Mouse (Mus musculus): ENCODE results near the gene Snca.

Snca gene

DNA sequence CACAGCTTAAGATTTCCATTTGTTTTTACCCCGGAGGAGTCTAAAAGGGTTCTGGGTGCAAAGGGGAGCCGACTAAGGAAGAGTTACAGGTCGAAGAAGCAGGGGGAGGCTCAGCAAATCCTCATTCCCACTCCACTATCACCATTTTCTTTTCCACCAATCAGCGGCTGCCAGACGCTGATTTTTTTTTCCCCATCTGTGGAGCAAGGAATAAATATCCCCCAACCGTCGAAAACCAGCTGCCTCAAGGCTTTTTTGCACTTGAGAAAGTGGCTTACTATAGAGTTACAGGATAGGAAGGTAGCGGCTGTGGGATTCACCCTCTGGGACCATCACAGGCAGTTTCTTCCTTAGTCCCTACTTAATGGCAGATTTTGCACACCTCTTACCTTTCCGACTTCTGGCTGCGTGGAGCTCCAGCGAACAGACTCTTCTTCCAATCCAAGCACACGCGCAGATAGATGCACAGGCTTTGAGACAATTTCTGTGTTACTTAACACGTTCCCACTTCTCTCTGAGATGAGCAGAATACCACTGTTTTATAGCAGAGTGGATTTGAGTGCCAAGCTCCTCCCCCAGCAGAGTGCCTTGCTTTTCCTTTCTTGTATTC is at the start of gene Snca:
Gene Snca, minus strand, starts transcription at position 574 of the 610 bp plus-strand sequence.
- DNase-seq = no peak

DNA sequence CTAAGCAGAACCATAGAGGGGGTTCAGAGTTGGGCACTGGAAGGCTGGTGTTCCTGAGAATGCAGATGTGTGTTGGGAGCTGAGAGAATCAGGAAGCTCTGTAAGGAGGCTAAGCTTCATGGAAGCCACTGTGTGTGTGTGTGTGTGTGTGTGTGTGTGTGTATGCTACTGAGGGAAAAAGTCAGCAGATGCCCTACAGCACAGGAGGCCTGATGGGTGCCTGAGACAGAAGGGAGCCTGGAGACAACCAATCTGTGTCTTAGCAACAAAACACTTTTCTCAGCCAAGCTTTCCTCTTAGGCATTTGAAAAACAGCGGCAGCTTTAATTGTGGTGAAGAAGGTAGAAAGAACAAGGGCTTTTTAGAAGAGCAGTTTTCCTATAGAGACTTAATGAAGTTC is 40.5 kb upstream of the Snca start:
- DNase-seq = no peak

DNA sequence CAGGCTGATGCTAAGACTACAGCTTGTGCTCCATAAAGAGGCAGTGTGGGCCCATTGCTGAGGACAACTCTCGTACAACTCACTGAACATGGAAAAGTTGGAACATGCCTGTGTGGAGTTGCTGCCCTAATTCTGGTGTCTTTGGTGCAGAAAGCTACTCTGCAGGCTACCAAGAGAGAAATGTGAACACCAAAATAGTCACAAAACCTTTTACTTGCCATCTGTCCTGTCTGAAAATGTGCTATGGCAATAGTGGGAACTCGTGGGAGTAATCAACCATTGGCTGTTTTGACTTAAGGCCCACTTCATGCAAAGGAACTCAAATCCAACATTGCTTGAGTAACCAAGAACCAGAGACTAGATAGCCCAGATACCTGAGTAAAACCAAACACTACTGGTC is 26.9 kb upstream of the Snca start:
- DNase-seq = no peak

DNA sequence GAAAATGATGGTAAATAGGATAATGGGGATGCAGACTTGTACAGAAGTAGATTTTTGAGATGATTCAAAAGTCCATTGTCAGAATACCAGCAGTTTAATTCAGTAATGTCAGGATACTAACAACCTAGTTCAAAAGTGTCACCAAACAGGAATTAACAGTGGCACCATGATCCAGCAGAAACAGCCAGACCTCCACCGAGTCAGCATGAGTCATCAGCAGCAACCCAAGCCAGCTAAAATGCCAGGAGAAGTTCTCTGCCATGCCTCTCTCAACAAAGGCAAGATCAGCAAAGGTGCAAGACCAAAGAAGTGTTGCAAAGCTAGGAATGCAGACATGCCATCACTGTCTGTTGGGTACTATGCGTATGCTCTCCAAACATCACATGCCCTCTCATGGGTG is 22.0 kb upstream of the Snca start:
- no peak for DNase-seq

DNA sequence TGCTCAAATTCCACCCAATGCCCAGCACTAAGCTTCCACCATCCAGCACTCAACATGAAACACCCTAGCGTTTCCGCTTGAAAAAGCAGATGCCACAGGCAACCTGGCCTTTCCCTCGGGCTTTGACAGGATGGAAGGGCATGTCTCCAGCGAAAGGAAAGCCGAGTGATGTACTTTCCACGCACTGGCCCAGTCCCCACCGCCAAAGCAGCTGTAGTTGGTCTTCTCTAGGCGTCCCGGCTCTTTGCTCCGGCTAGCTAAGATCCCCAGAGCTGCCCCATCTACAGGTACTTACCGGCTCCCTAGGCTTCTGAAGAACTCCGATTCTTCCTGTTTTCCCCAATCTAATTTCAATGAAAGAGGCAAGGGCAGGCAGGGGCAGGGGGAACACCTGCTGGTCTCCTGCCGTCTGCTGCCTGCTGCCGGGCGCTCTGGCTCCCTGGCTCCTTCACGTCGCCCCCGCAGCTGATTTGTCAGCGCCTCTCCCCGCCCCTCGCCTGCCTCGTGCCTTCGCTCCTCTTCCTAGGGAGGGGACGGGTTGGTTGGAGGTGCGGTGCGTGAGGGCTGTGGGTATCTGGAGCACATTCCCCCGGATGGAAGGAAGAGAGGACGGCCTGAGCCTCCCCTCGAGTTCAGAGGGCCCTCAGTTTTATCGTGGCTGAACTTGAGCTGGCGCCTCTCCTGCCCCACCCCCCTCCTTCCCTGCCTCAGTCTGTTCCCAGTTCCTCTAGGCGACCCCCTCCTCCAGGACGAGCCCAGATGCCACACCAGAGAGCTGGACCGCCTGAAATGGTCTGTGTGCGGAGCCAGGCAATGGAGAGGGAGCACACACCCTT is 1.0 kb downstream of the Snca start:
- DNase-seq = peak; percentile 11

DNA sequence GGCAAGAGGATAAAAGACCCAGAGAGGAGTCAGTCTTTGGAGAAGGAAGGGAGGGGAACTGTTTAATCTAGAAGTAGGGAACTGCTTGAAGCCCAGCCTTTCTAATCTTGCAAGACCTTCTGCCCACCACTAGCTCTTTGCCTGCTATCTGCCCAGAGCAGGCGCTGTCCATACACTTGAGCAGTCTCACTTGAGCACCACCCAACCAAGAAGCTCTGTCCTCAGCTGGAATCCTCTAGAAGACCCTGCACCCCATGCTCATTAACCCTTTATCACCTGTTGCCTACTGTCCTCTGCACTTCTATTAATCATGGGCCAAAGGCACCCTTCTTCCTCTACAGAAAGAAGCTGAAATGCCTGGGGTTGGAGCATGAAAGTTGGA is 1.6 kb downstream of the Snca start:
- no peak for DNase-seq

DNA sequence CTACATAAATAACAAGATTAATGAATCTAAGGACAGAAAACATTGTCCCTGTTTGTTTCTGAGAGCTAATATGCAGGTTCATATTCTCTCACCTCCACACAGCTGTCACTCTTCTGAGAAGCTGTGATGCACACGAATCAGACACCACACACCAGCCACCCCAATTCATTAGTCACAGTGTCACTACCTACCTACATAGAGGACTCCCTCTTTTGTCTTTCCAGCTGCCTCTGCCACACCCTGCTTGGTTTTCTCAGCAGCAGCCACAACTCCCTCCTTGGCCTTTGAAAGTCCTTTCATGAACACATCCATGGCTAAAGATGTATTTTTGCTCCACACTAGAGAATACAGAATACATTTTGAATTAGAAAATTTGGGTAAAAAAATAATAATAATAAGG is 2.4 kb downstream of the Snca start:
- DNase-seq = no peak

DNA sequence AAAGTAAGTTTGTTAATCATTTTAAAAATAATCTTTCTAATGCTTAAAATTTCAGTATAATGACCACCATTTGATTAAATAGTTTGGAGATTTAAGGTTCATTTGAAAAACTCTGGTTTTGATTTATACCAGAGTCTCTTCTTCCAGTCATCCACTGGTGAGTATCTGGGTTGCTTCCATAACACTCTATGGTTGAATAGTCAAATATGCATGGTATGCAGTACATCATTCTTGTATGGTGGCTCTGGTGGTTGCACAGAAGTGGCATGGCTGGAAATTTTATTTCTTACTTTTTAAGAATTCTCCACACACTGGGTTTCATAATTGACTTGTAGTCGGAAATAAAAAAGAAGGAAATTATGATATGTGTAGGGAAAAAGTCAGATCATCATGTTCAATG is 10.4 kb downstream of the Snca start:
- DNase-seq = no peak

DNA sequence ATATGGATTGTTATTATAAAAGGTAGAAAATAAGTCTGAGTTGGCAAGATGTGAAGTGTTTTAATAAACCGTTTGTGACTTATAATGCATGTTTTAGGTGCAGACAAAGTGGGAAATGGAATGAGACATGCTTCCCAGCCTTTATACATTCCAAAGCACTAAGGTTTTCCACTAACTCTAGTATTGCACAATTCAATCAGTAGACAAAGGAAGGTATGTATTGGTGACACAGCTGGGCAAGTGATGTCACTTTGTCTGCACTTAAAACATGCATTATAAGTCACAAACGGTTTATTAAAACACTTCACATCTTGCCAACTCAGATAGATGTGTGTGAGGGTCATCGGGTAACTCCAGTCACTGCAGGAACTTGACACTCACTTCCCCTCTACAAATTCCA is 16.1 kb downstream of the Snca start:
- no peak for DNase-seq

DNA sequence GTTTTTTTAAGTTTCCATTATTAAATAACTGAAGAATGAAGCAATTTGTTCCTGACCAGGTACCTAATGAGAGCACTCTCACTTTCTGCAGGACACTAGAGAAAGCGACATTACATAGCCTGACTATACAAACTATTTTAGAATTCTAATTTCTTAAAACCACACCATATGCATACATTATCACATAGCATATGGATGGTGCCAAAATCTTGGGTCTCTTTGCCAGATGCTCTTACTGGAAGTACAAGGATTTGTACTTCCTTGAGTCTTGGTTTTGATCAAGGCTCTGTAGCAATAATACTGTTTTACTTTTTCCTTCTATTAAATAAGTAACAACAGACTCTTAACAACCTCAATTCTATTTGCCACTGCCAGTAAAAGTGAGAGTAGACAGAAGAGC is 31.4 kb downstream of the Snca start:
- DNase-seq = no peak

DNA sequence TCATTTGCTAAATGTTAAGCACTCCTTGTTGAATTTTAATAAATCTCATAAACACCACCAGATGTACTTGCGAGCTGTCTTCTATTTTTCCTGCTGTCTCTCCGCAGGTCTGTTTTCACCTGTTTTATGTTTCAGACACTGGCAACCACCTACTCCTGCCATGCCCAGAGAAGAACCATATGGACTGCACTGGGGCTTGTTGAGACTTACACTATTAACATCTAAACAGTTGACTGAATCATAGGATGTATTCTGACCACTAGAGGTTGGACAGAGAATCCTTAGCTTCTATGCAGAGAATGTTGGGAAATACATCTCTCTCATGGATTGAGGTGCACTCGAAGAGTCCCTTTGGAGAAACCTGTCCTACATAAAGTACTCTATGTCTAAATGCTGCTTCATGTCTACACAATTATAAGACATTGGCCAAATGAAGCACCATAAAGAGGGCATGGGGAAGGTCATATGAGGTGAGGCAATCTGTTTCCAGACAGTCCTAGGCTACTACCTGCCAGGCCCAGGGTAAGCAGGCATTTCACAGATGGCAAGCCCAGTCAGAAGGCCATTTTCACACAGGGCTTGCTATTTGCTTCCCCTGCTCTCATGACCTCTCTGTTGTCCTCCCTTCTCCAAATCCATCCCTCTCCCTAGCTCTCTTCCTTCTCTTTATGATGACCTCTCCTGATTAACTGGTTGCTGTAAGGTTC is 35.8 kb downstream of the Snca start:
- DNase-seq = no peak

DNA sequence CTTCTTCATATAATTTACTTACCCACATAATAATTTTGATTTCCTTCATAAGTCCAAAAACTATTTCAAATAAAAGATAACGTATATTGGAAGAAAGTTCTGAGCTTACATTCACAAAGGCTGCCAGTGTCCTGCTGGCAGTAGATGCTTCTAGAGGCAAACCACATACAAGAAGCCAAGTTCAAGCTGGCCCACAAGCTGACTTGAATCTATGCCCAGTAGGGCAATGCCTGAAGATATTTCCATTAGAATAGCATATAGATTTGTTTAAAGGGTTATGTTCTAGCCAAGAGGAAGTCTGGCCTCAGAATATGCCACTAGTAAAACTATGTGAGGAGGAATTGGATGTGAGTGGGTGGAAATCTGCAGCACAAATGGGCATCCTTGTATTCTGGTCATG is 42.7 kb downstream of the Snca start:
- no peak for DNase-seq

DNA sequence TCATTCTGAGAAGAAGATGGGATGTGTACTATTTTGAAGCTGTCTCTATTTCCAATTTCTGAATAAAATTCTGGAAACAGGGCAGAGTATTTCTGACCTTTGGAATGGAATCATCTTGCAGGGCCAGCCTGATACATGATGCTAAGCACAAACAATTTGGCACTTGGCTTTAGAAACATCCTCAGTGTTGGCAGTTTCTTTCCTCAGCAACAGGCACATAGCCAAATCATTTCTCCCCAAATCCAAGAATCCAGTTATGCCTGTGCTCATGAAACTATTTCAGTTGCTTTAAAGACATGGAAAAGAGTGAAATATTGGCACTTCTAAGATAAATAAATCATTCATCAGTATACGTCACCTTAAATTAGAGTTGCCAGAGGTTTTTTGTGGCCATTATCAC is 57.8 kb downstream of the Snca start:
- no peak for DNase-seq

DNA sequence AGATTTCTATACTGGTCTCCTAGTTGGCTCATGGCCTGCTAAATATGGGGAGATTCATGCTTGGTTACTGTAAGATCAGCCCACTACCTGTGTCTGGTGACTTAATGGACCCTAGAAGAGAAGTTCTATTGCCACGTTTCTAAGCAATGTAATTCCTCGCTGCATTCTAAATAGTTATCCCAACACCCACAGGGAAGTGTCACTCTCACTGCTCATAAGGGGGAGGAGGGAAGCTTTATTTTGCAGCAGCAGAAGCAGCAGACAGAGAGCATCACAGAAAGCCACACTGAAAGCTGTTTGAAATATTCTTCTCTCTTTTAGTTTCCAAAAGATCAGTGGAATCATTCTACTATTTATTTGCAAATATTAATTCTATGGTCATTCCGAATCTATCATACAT is 64.0 kb downstream of the Snca start:
- DNase-seq = no peak

DNA sequence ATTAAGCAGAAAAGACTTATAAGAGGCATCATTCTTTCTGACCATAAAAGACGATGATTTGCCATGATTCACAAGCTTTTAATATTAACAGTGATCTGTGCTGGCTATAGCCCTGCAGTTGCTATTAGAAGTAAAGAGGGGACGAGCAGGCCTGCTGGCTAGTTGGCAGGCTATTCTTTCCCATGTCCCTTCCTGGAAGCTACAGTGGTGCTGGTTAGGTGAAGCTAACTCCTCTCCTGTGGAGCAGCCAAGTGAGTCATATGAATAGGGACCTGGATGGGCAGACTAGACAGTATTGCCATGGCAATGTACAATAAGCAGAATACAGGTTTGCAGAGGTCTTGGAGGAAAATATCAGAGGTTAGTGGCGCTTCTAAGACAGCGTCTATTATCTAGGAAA is 66.8 kb downstream of the Snca start:
- DNase-seq = no peak

DNA sequence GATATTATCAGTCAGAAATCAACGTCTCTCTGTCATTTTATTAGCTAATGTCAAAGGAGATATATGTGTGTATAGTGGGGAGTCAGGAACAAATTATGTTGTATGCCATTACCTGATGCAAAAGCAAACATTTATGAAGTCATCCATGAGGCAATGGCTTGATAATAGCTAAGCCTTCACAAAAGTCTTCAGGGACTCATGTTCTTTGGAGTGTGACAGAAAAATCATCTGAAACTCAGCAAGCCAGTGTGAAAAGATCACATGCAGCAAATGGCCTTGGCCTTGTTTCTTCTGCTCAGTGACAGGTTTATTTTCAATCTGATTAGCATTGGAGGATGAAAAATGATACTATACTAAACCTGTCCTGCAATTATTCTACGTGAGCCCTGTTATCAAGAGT is 67.9 kb downstream of the Snca start:
- DNase-seq = no peak

DNA sequence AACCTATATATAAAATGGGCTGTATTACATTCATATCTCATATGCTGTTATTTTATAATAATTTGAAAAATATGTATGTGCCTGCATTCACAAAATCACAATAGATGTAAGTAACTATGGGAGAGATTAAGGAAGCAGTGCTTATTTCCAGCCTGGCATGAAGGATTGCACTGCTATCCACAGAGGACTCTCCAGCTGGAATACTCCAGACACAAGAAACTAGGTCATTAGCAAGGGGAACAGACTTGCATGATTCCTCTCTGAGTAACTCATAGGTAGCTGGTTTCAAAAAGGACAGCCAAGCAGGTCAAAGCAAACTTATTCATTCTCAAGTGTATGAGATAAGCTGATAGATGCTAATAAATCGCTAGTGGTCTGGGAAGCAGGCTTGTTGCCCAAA is 74.7 kb downstream of the Snca start:
- DNase-seq = no peak

DNA sequence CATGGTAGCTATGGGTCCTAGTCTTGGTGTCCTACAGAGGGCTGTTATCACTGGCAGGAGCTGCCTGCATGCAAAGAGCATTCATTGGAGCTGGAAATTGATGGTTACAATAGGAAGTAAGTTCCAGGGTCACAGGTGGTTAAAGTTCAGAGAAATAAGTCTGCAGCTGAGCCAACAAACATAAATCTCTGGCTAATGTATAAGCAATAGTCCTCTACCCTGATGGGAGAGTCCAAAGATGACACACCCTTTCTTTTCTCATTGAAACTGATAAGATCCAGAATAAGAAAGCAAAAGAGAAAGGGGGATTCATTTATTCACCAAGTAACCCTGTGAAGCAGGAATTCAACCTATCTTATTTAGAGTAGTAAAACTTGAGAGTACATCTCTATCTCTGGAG is 83.7 kb downstream of the Snca start:
- DNase-seq = no peak

DNA sequence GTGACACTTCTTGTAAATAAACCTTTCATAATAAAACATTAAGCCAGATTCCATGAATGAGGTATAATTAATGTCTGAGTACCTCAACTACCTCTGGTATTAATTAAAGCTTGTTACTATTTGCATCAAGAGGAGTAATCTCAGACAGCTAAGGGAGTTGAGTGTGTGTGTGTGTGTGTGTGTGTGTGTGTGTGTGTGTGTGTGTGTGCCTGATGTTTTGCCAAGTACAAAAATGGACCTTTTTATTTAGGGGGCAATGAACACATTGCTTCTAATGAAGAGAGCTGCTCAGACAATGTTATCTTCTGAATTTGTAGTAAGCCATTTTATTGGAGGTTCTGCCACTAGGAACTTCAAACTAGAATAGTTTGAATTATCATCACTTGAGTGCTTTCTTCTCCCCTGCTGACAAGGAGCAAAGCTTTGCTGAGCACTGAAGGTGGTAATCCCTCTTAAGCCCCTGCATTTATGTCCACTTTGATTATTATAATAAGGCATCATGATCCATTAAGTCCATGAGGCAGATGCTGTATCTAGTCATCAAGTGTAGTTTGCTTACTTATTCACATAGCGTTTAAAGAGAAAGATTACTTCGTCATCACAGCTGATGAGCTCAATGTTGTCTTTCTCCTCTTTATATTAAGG is 88.1 kb downstream of the Snca start:
- no peak for DNase-seq

DNA sequence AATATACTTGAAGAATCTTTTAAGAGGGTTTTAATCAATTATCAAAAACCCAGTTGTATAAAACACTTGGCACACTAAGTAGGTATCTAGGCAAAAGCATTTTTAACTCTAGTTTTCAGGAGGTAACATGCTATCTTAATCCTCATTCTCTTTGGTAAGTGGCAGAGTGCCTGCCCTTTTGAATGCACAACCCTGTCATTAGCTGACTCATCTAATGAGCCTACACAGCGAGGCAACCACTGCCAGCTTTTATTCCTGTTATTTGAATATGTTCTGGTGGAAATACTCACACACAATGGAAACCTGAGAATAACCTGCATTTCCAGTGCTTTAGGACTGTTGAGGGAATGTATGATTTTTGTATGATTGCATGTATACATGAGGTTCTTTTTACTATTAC is 89.9 kb downstream of the Snca start:
- DNase-seq = no peak

DNA sequence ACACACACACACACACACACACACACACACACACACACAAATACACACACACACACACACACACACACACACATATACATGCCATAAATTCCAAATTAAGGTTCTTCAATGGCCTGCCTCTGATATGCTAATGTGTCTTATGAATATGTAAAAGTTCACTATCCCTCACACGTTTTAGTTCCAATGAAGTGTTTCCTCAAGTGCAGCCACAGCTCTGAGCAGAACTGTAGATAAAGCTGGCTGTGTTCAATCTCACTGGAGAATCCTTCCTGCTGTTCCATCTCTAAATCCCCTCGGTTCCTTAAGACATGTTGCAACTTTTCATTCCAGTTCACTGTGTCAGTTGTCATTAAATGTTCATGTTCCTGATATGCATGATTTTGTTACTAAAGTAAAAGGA is 98.5 kb downstream of the Snca start:
- no peak for DNase-seq

DNA sequence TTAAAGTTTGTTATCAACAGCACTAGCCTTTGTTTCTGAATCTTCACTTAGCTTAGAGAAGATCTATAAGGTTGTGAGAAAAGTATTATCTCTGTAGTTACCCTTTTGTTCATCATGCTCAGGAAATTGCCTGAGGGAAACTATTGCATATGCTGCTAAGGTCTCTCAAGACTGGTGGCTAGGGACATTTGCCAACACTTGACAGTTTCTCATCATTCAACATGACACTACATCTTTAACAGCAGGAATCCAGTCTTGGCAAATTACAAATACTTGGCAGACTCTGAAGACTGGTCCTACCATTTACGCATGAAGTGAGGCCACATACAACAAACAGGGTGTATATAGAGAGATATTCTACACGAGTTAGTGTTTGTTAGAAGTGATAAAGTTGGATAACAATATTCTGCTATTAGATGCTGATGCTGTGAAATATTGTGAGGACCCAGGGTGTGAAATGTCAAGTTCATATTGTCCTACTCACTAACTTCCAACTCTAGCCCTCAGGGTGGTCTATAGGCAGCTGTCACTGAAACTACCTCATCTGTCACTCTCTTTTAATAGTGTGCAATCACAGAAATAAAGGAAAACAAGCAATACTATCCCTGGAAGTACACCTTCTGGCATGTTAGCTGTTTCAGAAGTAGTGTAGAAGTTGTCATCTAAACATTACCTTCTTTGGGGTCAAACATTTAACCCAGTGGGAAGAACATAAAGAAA is 105.4 kb downstream of the Snca start:
- DNase-seq = no peak

DNA sequence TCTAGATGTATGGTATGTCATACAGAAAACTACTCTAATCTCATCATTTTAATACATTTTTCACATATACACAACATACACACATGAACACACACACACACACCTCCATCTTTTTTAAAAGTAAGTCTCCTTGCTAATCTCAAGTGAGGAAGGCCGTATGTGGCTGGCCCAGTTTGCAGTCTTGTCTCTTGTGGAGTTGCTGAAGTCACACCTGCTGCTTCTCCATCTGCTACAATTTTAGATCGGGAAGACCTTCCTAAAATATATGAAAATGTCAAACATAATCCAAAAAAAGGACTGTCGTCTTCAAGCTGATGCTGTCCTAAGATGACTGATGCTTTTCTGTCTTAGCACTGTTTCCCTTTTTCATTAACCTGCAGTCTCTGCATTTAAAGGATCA is 112.1 kb downstream of the Snca start:
- DNase-seq = no peak
